ENCODE assay signal across 9 mouse cellular contexts in genomic region chr6:52305877-52306389, GRCm38 (mm10). TPM values are rescaled to one million over a fixed set of nuclear protein-coding genes. Genes with fewer than 3 reads are reported as not detected.
A peak's percentile ranks its signal among the peaks of the same experiment; 100 is the strongest.
DNase-seq lines count a peak whose midpoint lies in the region; ATAC-seq and TF ChIP-seq lines count a peak whose summit lies in the region.
"Had no signal": no experiment of that assay in that cellular context is flagged by ENCODE, and none has a peak within 500 bp of the region (broad histone marks: within the 10 kb centered on the region; RNA-seq: fewer than 3 reads in every experiment).

No protein-coding gene starts in this region.

- H3K9ac ChIP-seq in forebrain, embryonic 13.5 days = peak overlapping the region; percentile 57
- peak overlapping the region; percentile 29; the same call in 1 of the 2 replicates for H3K9ac ChIP-seq in heart, postnatal 0 days (replicated peaks; ENCODE audit: low read depth, low read length)
- no peak overlapping the region for H3K9ac ChIP-seq in liver, embryonic 14.5 days (replicated peaks)

- no peak for TF ChIP-seq EP300 in heart, postnatal 0 days (IDR thresholded peaks at IDR 0.05; ENCODE audit: low read depth)
- TF ChIP-seq EP300 in liver, embryonic 14.5 days (IDR thresholded peaks at IDR 0.05; ENCODE audit: low read depth) = no peak

- no peaks in the 10 kb centered on the region for H3K9me3 ChIP-seq in forebrain, embryonic 13.5 days (replicated peaks)
- H3K9me3 ChIP-seq in heart, postnatal 0 days (replicated peaks; ENCODE audit: control insufficient read depth, low read length) = no peaks in the 10 kb centered on the region
- H3K9me3 ChIP-seq in liver, embryonic 14.5 days (ENCODE audit: control insufficient read depth, low read length) = no peaks in the 10 kb centered on the region
- H3K9me3 ChIP-seq: G1E had no signal

- peaks cover 8% of the 10 kb centered on the region; the same call in 1 of the 2 replicates for H3K4me1 ChIP-seq in forebrain, embryonic 13.5 days
- no peaks in the 10 kb centered on the region for H3K4me1 ChIP-seq in heart, postnatal 0 days (ENCODE audit: control insufficient read depth, insufficient read depth)
- H3K4me1 ChIP-seq in liver, embryonic 14.5 days (replicated peaks; ENCODE audit: control insufficient read depth in 2 of 2, insufficient read depth in 2 of 2, low read length in 1 of 2) = no peaks in the 10 kb centered on the region

- peaks cover 93% of the 10 kb centered on the region for H3K27me3 ChIP-seq in forebrain, embryonic 13.5 days
- H3K27me3 ChIP-seq in heart, postnatal 0 days (ENCODE audit: control insufficient read depth, insufficient read depth, low read length) = peaks cover 83% of the 10 kb centered on the region
- peaks cover 53% of the 10 kb centered on the region for H3K27me3 ChIP-seq in liver, embryonic 14.5 days (ENCODE audit: control insufficient read depth, insufficient read depth, low read length)

- peak overlapping the region; percentile 45 for H3K4me3 ChIP-seq in forebrain, embryonic 13.5 days
- H3K4me3 ChIP-seq in heart, postnatal 0 days (ENCODE audit: low read depth, low read length) = peak overlapping the region; percentile 48
- H3K4me3 ChIP-seq in liver, embryonic 14.5 days (ENCODE audit: insufficient read depth in 1 of 2, low read depth in 2 of 2, low read length in 2 of 2) = peak overlapping the region; percentile 17 to 20; a peak in 3 of 4 replicates

- TF ChIP-seq CTCF in heart, postnatal 0 days (IDR thresholded peaks at IDR 0.05; ENCODE audit: low read depth) = peak; percentile 71
- peak; percentile 66 for TF ChIP-seq CTCF in liver, embryonic 14.5 days (IDR thresholded peaks at IDR 0.05; ENCODE audit: low read depth)

- under 1% methylated on average over 30 of the region's 30 CpGs for WGBS in forebrain, embryonic 13.5 days
- WGBS in heart, postnatal 0 days = 1% methylated on average over 29 of the region's 30 CpGs
- WGBS in liver, embryonic 14.5 days (ENCODE audit: insufficient replicate concordance) = 1% methylated on average over 30 of the region's 30 CpGs

- H3K36me3 ChIP-seq in forebrain, embryonic 13.5 days (ENCODE audit: poor library complexity, severe bottlenecking) = no peaks in the 10 kb centered on the region
- no peaks in the 10 kb centered on the region for H3K36me3 ChIP-seq in heart, postnatal 0 days (replicated peaks; ENCODE audit: control insufficient read depth, insufficient read depth, low read length)
- H3K36me3 ChIP-seq in liver, embryonic 14.5 days (replicated peaks; ENCODE audit: control insufficient read depth, insufficient read depth, low read depth) = no peaks in the 10 kb centered on the region
- H3K36me3 ChIP-seq: G1E had no signal

- no peak overlapping the region for H3K27ac ChIP-seq in forebrain, embryonic 13.5 days
- H3K27ac ChIP-seq in heart, postnatal 0 days (ENCODE audit: low read depth) = no peak overlapping the region
- no peak overlapping the region for H3K27ac ChIP-seq in liver, embryonic 14.5 days

- DNase-seq in layer of hippocampus, adult 11-12 months (ENCODE audit: low spot score) = peak; percentile 54
- no peak for DNase-seq in layer of hippocampus, adult 9-10 months (ENCODE audit: low spot score)
- DNase-seq in heart, postnatal 0 days (ENCODE audit: low spot score) = peak; percentile 34
- DNase-seq in kidney, postnatal 14 days = peak; percentile 70
- DNase-seq in liver, embryonic 14.5 days (ENCODE audit: low read depth in 3 of 3, low spot score in 3 of 3) = no peak
- DNase-seq in naive thymus-derived CD4-positive, alpha-beta T cell, adult 2 months (ENCODE audit: low read depth) = peak; percentile 23
- peak; percentile 73 for DNase-seq in testis, postnatal 10 days (ENCODE audit: low spot score)

- ATAC-seq in forebrain, embryonic 13.5 days = peak; percentile 86
- peak; percentile 64 for ATAC-seq in heart, postnatal 0 days (ENCODE audit: insufficient read depth, low read depth)
- no peak for ATAC-seq in liver, embryonic 14.5 days (ENCODE audit: insufficient read depth)

- peak overlapping the region; percentile 71 for H3K4me2 ChIP-seq in forebrain, embryonic 13.5 days
- H3K4me2 ChIP-seq in heart, postnatal 0 days (ENCODE audit: low read depth, low read length) = peak overlapping the region; percentile 62
- peak overlapping the region; percentile 38 for H3K4me2 ChIP-seq in liver, embryonic 14.5 days (ENCODE audit: low read depth)

RNA-seq across cellular contexts. Expression of gene Evx1, which starts 7.4 kb away (rescaled TPM):
- not detected in 2 replicates for polyA plus RNA-seq in forebrain, embryonic 13.5 days (2015; fragmentation: Nextera tagmentation; extraction: Ambion mirVana)
- 0.15 TPM in 1 of 2 replicates, not detected in the other for total RNA-seq in heart, postnatal 0 days (2014; rRNA removed; ENCODE audit: low replicate concordance)
- polyA plus RNA-seq in heart, postnatal 0 days (2015; fragmentation: Nextera tagmentation; extraction: Ambion mirVana) = not detected in 2 replicates
- polyA plus RNA-seq in liver, embryonic 14.5 days (2012; rRNA removed) = 0.03 TPM in 1 of 2 replicates, not detected in the other
- polyA plus RNA-seq in liver, embryonic 14.5 days (2014; fragmentation: Nextera tagmentation; extraction: Ambion mirVana) = not detected in 2 replicates
- total RNA-seq: G1E had no signal
- polyA plus RNA-seq: G1E had no signal

RNA-seq across cellular contexts. Expression of gene Hoxa13, which starts 45.3 kb away (rescaled TPM):
- not detected in 2 replicates for polyA plus RNA-seq in forebrain, embryonic 13.5 days (2015; fragmentation: Nextera tagmentation; extraction: Ambion mirVana)
- not detected in 2 replicates for total RNA-seq in heart, postnatal 0 days (2014; rRNA removed; ENCODE audit: low replicate concordance)
- not detected in 2 replicates for polyA plus RNA-seq in heart, postnatal 0 days (2015; fragmentation: Nextera tagmentation; extraction: Ambion mirVana)
- polyA plus RNA-seq in liver, embryonic 14.5 days (2012; rRNA removed) = 0.02 and 0.09 TPM in 2 replicates
- not detected in 2 replicates for polyA plus RNA-seq in liver, embryonic 14.5 days (2014; fragmentation: Nextera tagmentation; extraction: Ambion mirVana)
- total RNA-seq: G1E had no signal
- polyA plus RNA-seq: G1E had no signal

Comparison
In these comparisons a context has a peak if more than half of its experiments do, and no peak if none do; other contexts are left out.
1. DNase-seq: peak in layer of hippocampus, adult 11-12 months (single experiment), heart, postnatal 0 days (single experiment), kidney, postnatal 14 days (single experiment), naive thymus-derived CD4-positive, alpha-beta T cell, adult 2 months (single experiment) and testis, postnatal 10 days (single experiment); none in layer of hippocampus, adult 9-10 months (single experiment) and liver, embryonic 14.5 days (0 of 3).
2. Peak in every context shown above with its lines, with median percentiles within 50 percentile points of each other: H3K4me2 ChIP-seq and H3K4me3 ChIP-seq.